Mouse (Mus musculus) adrenal gland, postnatal 36 days (tissue): Measurements from ENCODE around the gene Cnr2. TPM values are rescaled to one million over a fixed set of nuclear protein-coding genes. Genes with fewer than 3 reads are reported as not detected.
A peak's percentile ranks its signal among the peaks of the same experiment; 100 is the strongest.
"Not testable (repeated sequence)": the region's sequence is repeated elsewhere in the genome, so short reads cannot be mapped to it uniquely, and the experiment has no call there.

Source experiments
- DNase-seq, 2 experiments: peaks; one replicate each; pipeline ENCODE4 v3.0.0; 2021; ENCODE audit warnings: mixed read lengths in 1 of 2
- total RNA-seq, 2 experiments: library from RNA; stranded (reverse); gene quantifications; 2 replicates each; pipeline ENCODE4 v1.2.3; 2021

Gene Cnr2
- total RNA-seq, 2 experiments from 2014 or later = 1.3 to 1.6 TPM

- no peak for DNase-seq
Observed at GRCm38 (mm10) chr4:135934708-135935500, 39.7 kb downstream of the Cnr2 start.

DNA sequence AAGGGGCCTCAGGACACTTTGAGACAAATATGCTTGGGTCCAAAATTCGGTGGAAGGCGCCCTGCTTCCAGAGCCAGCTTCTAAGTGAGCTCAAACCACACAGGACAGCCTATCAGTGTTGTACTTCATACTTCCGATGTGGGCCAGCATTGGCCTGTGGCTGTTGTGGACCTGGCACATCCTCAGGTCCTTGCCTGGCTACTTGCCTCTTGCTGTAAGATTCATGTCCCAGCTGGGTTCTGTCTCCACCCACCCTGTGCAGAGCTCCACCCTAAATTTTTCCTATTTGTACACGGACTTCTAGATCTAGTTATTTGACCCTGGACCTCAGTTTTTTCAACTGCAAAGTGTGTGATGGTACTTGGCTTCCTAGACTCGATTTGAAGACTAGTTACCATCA lies 40.3 kb downstream of the Cnr2 start:
- no peak for DNase-seq

- DNase-seq = no peak
Observed at GRCm38 (mm10) chr4:135938858-135939257, 43.7 kb downstream of the Cnr2 start.

GRCm38 (mm10) chr4:135941026-135941425 lies 45.8 kb downstream of the Cnr2 start:
- not testable (repeated sequence) for DNase-seq

DNA sequence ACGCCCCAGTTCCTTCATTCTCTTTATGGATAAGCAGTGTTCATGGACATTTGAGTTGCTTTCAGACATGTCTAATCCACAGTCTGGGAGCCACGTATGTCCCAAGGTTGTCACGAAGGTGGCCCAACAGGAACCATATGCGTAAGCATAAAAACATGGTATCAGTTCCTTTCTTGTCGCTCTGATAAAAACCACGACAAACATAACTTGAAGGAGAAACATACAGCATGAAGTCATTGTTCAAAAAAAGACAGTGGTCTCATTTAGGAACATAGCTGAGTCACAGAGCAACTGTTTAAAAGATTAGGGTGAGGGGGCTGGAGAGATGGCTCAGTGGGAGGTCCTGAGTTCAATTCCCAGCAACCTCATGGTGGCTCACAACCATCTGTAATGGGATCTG lies 47.0 kb downstream of the Cnr2 start:
- no peak for DNase-seq

DNA sequence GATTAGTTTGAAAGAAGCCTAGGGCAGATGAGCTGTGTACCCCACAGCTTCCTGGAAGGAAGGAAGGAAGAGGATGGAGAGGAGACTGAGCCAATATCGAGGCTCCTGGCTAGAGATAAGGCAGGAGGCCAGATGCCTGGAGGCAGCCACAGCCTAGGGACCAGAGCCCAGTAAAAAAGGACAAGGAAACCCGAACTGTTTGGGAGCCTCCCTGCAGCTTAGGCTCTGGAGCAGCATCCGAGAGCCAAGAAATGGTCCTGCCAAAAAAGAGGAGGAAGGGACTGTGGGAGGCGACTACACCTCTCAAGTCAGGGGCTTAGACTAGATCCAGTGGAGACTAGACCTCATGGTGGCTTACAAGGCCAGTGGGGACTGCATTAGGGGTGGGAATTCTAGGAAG lies 48.2 kb downstream of the Cnr2 start:
- DNase-seq = no peak

DNA sequence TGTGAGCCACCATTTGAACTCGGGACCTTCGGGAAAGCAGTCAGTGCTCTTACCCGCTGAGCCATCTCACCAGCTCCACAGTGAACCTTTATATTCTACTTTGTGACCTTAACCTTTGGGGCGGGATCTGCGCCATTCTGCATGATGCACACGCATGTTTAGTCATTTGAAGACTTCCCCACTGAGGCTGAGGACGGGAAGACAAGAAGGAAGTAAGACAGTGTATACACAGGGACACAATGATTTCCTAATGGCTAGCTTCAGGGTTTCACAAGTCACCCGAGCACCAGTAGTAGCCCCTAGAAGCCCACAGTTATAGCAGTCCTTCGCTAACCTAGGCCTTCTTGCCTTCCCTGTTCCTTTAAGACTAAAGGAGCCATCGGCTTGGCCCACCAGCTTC lies 50.5 kb downstream of the Cnr2 start:
- no peak for DNase-seq

GRCm38 (mm10) chr4:135946278-135946658 lies 51.1 kb downstream of the Cnr2 start, which contains the start of gene Hmgcl:
Gene Hmgcl, plus strand, starts transcription at chr4:135946448.
- peak; percentile 97 to 98 for DNase-seq

DNA sequence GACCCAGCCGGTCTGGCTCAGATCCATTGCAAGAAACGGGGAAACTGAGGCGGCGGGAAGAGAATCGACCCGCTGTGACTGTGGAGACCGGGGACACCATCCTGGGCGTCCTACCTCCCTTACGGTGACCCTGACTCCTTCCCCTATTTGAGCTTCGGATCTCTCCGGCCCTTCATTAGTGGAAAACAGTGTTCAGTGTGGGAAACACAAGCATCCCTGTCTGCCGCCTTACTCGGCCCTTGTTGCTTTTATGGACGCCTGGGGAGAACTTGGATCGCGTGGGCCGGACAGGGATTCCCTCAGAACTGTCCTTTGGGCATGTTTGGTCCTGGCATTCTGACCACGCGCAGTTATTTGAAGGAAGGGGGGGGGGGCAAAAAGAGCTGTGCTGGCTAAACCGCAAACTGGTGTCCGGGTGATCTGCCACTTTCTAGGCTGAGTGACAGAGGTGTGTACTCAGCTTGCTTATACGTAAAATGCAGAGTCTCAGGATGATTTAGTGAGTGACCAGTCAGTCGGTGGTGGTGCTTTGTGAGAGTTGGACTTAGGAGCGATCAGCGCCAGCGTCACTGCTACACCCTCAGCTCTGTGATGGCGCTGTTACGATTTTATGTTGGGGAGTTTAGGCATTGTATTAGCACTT lies 51.6 kb downstream of the Cnr2 start:
- no peak for DNase-seq

DNA sequence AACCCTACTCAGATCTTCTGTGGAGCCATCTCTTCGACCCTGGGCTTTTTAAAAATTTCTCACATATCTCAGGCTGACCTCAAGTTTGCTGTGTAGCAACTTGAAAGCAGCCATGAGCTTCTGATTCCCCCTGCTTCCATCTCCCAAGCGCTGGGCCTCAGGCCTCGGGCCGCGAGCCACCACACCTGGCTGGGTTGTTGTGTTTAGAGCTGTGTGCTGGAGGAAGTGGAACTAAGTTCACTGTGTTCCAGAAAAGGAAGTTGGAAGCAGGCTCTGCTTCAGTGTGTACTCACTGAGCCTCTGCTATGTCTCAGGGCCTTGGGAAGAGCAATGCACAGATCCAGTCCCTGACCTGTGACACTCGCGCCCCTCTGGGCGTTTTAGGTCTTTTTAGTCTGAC lies 52.9 kb downstream of the Cnr2 start:
- no peak for DNase-seq

DNA sequence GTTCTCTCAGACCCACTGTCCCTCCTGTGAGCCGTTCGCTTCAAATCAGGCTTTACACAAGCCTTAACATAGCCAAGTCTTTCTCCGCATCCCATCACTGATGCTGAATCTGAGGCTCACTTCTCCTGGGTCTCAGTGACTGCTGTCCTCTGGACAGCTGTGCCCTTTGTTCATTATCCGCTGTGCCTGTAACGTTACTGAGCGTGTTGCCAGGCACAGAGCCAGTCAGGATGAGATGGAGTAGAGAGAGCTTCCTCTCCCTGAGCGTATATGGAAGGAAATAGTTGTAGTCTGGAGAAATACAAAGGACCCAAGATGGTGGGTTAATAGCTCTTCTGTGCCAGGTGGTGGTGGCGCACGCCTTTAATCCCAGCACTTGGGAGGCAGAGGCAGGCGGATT lies 54.3 kb downstream of the Cnr2 start:
- no peak for DNase-seq

GRCm38 (mm10) chr4:135949911-135950310 lies 54.7 kb downstream of the Cnr2 start:
- no peak for DNase-seq

DNA sequence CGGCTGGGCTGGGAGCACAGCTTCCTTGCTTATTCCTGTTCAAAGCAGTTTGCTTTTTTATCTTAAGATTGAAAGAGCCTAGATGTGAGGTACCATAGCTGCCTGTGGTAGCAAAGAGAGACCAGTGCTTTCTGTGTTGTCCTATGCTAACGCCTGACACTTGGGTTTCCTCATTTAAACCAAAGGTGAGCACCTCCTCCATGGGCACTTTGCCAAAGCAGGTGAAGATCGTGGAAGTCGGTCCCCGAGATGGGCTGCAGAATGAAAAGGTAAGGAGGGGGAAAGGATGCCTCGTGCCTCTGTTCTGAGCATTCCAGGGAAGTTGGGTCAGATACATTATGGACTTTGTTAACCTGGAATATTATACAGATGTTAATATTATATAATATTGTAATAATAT lies 55.2 kb downstream of the Cnr2 start:
- no peak for DNase-seq

GRCm38 (mm10) chr4:135951505-135951904 lies 56.3 kb downstream of the Cnr2 start:
- DNase-seq = no peak

DNA sequence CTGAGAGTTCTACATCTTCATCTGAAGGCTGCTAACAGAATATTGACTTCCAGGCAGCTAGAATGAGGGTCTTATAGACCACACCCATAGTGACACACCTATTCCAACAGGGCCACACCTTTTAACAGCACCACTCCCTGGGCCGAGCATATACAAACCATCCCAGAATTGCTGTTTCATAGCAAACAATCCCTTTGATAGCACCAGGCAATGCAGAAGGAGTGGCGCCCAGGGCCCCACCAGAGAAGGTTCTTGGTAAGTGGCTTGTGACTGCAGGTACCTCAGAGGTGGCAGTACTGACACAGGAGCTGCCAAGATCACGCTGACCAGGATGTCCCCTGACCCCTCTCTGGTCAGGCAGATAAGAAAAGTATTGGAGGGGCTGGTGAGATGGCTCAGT lies 58.0 kb downstream of the Cnr2 start:
- DNase-seq = no peak

- DNase-seq = peak; percentile 69 to 80
Observed at GRCm38 (mm10) chr4:135954241-135954640, 59.0 kb downstream of the Cnr2 start.

- DNase-seq = no peak
Observed at GRCm38 (mm10) chr4:135955886-135956285, 60.7 kb downstream of the Cnr2 start.

GRCm38 (mm10) chr4:135958354-135958753 lies 63.2 kb downstream of the Cnr2 start:
- peak in 1 of 2 experiments; percentile 51 for DNase-seq

DNA sequence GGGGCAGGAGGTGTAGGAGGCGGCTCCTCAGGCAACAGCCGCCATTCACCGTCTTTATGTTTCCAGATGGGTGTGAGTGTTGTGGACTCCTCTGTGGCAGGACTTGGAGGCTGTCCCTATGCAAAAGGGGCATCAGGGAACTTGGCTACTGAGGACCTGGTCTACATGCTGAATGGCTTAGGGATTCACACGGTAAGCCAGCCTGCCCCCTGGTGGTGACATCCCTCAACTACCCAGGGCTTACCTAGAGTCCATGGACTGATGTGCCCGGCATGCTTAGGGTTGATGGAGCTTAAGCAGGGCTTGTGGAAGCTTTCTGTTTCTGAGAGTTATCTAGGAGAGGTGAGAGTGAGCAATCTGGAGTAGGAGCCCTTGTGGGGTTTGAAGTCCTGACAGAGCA lies 65.5 kb downstream of the Cnr2 start:
- peak; percentile 84 to 90 for DNase-seq

- no peak for DNase-seq
Observed at GRCm38 (mm10) chr4:135961709-135962108, 66.5 kb downstream of the Cnr2 start.

GRCm38 (mm10) chr4:135962198-135962597 lies 67.0 kb downstream of the Cnr2 start:
- DNase-seq = no peak

- DNase-seq = no peak
Observed at GRCm38 (mm10) chr4:135962946-135963345, 67.8 kb downstream of the Cnr2 start.

- peak; percentile 97 for DNase-seq
Observed at GRCm38 (mm10) chr4:135963457-135964193, 68.4 kb downstream of the Cnr2 start, which contains the start of gene Gale. Gene Gale, plus strand, starts transcription at chr4:135963727.
